Mouse (Mus musculus) brain, embryonic 14.5 days (tissue): ENCODE measurements around the gene Nyap2.

Experiments used
- CTCF ChIP-seq: fragments of 200-500 bp; IDR thresholded peaks from 2 replicates; pipeline ENCODE4 v1.5.1; 2012; ENCODE audit warnings: inconsistent platforms, mild to moderate bottlenecking, moderate library complexity, borderline replicate concordance; ENCODE audit not compliant: insufficient read depth, insufficient read length; ENCODE audit errors: extremely low read depth
- POLR2A ChIP-seq: fragments of 200-500 bp; IDR thresholded peaks from 2 replicates; pipeline ENCODE4 v1.6.1; 2012; ENCODE audit warnings: mild to moderate bottlenecking, inconsistent platforms, borderline replicate concordance; ENCODE audit not compliant: poor library complexity, insufficient read depth, insufficient read length, severe bottlenecking; ENCODE audit errors: extremely low read depth

GRCm38 (mm10) chr1:81092886-81093285 is 16.1 kb downstream of the Nyap2 start:
- TF ChIP-seq CTCF (no peak), POLR2A (no peak)
